Mouse (Mus musculus) kidney, adult 2 months (tissue): ENCODE data around the gene Foxj1. TPM values are rescaled to one million over a fixed set of nuclear protein-coding genes. Genes with fewer than 3 reads are reported as not detected.

Source experiments
- DNase-seq: peaks from one replicate; pipeline ENCODE4 v3.0.0; 2021
- H3K27ac ChIP-seq: fragments of 200-500 bp; 2 replicates; pipeline ENCODE4 v1.5.1; 2012; ENCODE audit warnings: low read depth, low read length, control low read depth, inconsistent platforms; ENCODE audit not compliant: insufficient read depth
- H3K27me3 ChIP-seq: fragments of 200-500 bp; replicated peaks from 2 replicates; pipeline ENCODE4 v1.6.1; 2012; ENCODE audit warnings: mild to moderate bottlenecking, moderate library complexity, low read length, inconsistent platforms; ENCODE audit not compliant: control insufficient read depth, insufficient read depth
- H3K36me3 ChIP-seq: fragments of 200-500 bp; 2 replicates; pipeline ENCODE4 v1.6.1; 2012; ENCODE audit warnings: mild to moderate bottlenecking, moderate library complexity, low read length, inconsistent platforms; ENCODE audit not compliant: control insufficient read depth, insufficient read depth
- H3K4me1 ChIP-seq: fragments of 200-500 bp; 2 replicates; pipeline ENCODE4 v1.6.1; 2011; ENCODE audit warnings: low read length; ENCODE audit not compliant: control insufficient read depth, insufficient read depth
- H3K4me3 ChIP-seq: fragments of 200-500 bp; 2 replicates; pipeline ENCODE4 v1.5.1; 2011; ENCODE audit warnings: mild to moderate bottlenecking, low read depth, low read length, control low read depth; ENCODE audit not compliant: insufficient read depth
- CTCF ChIP-seq: fragments of 200-500 bp; conservative IDR thresholded peaks from 2 replicates; pipeline ENCODE4 v1.5.1; 2011; ENCODE audit warnings: low read depth, mild to moderate bottlenecking, control low read depth, low read length, moderate library complexity, mixed read lengths; ENCODE audit not compliant: insufficient read depth, insufficient read length
- POLR2A ChIP-seq: fragments of 200-500 bp; IDR thresholded peaks from one replicate; pipeline ENCODE4 v1.6.1; 2011; ENCODE audit warnings: low read depth, low read length, control low read depth
- WGBS: fragments of 180-500 bp; shearing (Covaris S2); methylation state at CpG from one replicate; pipeline ENCODE4 v1.1.7; 2018; 5-methylcytosine and 5-hydroxymethylcytosine counted together
- polyA plus RNA-seq: library from polyadenylated mRNA; depleted of rRNA; stranded (reverse); fragments of >200 nt; gene quantifications from 2 replicates; pipeline ENCODE4 v1.2.3, GENCODE M21; 2012

Foxj1 gene
- polyA plus RNA-seq, 1 experiment: 0.80 TPM

- 80% methylated on average over 5 of the region's 5 CpGs for WGBS
- H3K4me3 ChIP-seq: no peak overlapping the region
Measured at GRCm38 (mm10) chr11:116287351-116287750, 47.8 kb downstream of the Foxj1 start.

DNA sequence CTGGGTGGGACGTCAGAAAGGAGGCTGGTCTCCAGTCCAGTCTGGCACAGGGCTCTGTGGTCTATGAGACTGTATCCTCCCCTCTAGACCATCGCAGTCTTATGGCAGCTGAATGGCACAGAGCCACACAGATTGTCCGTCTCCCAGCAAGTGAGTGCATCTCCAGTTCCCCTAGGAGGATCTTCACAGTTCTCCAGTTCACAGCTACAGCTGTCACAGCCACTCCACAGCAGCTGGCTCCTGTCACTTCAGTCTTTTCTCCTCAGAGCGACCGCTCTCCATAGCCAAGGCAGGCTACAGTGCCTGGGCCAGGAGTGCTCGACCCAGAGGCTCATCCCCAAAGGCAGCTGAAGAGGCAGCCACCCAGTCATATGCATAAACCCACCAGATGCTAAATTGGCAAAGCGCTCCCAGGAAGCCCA is 49.4 kb downstream of the Foxj1 start:
- WGBS: 50% methylated on average over 7 of the region's 7 CpGs
- H3K27me3 ChIP-seq: no peaks in the 10 kb centered on the region; the same call in 1 of the 2 replicates
- H3K27ac ChIP-seq: no peak overlapping the region
- no peak overlapping the region for H3K4me3 ChIP-seq
- peak; percentile 35 for DNase-seq
- TF ChIP-seq POLR2A: no peak
- no peak for TF ChIP-seq CTCF
- no peaks in the 10 kb centered on the region; the same call in 1 of the 2 replicates for H3K36me3 ChIP-seq
- 0 out of 2 replicates have a peak, but pooled peaks cover 3% of the 10 kb centered on the region for H3K4me1 ChIP-seq

More at GRCm38 (mm10) chr11:116287351-116287750, 47.8 kb downstream of the Foxj1 start:
- no peak for TF ChIP-seq CTCF
- TF ChIP-seq POLR2A: no peak
- Histone ChIP-seq H3K27me3 (no peaks in the 10 kb centered on the region), H3K4me1 (0 out of 2 replicates have a peak, but pooled peaks cover 3% of the 10 kb centered on the region), H3K27ac (no peak overlapping the region), H3K36me3 (no peaks in the 10 kb centered on the region; the same call in 1 of the 2 replicates)
- DNase-seq: no peak

DNA sequence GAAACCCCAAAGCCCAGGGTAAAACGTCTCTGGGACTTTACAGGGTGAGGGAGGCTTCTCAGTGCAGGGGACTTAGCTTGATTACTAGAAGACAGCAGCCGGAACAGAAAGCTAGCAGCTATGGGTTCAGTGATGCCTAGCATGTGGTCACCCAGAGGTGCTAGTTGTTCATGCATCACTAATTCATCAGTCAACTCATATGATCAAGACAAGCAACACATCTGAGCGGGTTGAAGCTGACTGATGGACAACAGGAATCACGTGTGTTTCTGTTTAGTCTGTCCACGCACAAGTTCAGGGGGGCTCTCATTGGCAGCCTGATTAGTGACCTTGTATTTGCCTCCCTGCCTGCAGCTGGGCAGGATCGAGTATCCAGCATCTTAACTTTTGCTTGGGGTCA is 51.2 kb downstream of the Foxj1 start:
- Histone ChIP-seq H3K36me3 (no peaks in the 10 kb centered on the region; the same call in 1 of the 2 replicates), H3K4me1 (0 out of 2 replicates have a peak, but pooled peaks cover 3% of the 10 kb centered on the region), H3K27me3 (no peaks in the 10 kb centered on the region; the same call in 1 of the 2 replicates), H3K4me3 (no peak overlapping the region), H3K27ac (no peak overlapping the region)
- TF ChIP-seq CTCF (no peak), POLR2A (no peak)
- 18% methylated on average over 6 of the region's 6 CpGs for WGBS
- no peak for DNase-seq

DNA sequence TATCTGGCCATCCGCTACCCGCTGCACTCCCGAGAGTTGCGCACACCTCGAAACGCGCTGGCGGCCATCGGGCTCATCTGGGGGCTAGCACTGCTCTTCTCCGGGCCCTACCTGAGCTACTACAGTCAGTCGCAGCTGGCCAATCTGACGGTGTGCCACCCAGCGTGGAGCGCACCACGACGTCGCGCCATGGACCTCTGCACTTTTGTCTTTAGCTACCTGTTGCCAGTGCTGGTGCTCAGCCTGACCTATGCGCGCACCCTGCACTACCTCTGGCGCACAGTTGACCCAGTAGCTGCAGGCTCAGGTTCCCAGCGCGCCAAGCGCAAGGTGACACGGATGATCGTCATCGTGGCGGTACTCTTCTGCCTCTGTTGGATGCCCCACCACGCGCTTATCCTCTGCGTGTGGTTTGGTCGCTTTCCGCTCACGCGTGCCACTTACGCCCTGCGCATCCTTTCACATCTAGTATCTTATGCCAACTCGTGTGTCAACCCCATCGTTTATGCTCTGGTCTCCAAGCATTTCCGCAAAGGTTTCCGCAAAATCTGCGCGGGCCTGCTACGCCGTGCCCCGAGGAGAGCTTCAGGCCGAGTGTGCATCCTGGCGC is 52.2 kb downstream of the Foxj1 start:
- H3K27me3 ChIP-seq: no peaks in the 10 kb centered on the region; the same call in 1 of the 2 replicates
- 0 out of 2 replicates have a peak, but pooled peaks cover 3% of the 10 kb centered on the region for H3K4me1 ChIP-seq
- TF ChIP-seq CTCF (no peak), POLR2A (no peak)
- H3K4me3 ChIP-seq: no peak overlapping the region
- 7% methylated on average over 48 of the region's 48 CpGs for WGBS
- DNase-seq: no peak
- no peaks in the 10 kb centered on the region; the same call in 1 of the 2 replicates for H3K36me3 ChIP-seq
- H3K27ac ChIP-seq: no peak overlapping the region

DNA sequence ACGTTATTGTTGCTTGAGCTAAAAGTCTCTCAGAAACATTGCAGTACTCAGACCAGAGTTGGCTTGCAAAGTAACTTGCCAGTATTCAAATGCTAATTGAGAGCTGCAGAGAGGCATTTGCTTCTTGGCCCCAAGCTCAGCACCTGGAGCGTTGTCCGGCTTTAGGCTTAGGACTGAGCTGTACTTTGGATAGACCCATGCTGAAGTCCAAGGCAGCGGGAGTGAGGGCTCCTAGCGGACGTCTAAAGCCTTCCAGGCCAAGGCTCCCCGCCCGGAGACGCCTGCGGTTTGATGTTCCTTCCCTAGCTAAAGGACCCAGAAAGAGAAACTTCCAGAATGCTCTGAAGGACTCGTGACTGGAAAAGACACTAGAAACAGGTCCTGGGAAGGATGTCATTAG is 53.1 kb downstream of the Foxj1 start:
- H3K27me3 ChIP-seq: no peaks in the 10 kb centered on the region; the same call in 1 of the 2 replicates

GRCm38 (mm10) chr11:116281671-116282070 is 53.5 kb downstream of the Foxj1 start:
- Histone ChIP-seq H3K4me3 (no peak overlapping the region), H3K27ac (no peak overlapping the region), H3K36me3 (no peaks in the 10 kb centered on the region), H3K27me3 (no peaks in the 10 kb centered on the region; the same call in 1 of the 2 replicates), H3K4me1 (0 out of 2 replicates have a peak, but pooled peaks cover 3% of the 10 kb centered on the region)
- TF ChIP-seq CTCF (no peak), POLR2A (no peak)
- no peak for DNase-seq
- WGBS: 3% methylated on average over 18 of the region's 18 CpGs

More for the DNA sequence above, 53.1 kb downstream of the Foxj1 start:
- no peak overlapping the region for H3K4me3 ChIP-seq
- no peak overlapping the region for H3K27ac ChIP-seq
- DNase-seq: peak; percentile 53
- no peaks in the 10 kb centered on the region for H3K36me3 ChIP-seq
- TF ChIP-seq POLR2A (no peak), CTCF (no peak; the same call in 1 of the 2 replicates)
- 4% methylated on average over 11 of the region's 11 CpGs for WGBS
- H3K4me1 ChIP-seq: 0 out of 2 replicates have a peak, but pooled peaks cover 3% of the 10 kb centered on the region
